Mouse (Mus musculus): ENCODE measurements around the gene Nmrk2.

Gene Nmrk2

GRCm38 (mm10) chr10:81161602-81162317, 40.1 kb downstream of the Nmrk2 start:
- DNase-seq = peak; percentile 83 to 89

DNA sequence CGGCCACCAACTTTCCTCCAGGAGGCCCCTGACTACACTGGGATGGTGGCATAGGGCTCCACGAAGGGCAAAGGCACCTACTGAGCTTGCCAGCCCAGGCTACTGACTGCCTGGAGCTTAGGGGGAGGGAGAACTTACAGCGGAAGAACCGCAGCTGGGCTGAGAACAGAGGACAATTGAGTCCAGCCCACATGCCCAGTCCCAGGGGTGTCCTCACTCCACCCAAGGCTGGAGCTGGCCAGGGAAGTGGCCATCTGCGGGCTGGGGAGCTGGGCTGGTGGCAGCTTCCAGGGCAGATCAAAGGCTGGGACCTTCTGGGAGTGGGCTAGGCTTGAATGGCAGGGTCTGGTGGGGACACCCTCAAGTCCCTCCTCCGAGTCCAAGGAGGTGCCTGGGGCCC, 47.1 kb downstream of the Nmrk2 start:
- no peak for DNase-seq

GRCm38 (mm10) chr10:81154313-81154712, 47.5 kb downstream of the Nmrk2 start:
- DNase-seq = no peak

- DNase-seq = no peak
These were observed 49.2 kb downstream of the Nmrk2 start for GRCm38 (mm10) chr10:81152609-81153008.

- DNase-seq = no peak
These were observed 50.6 kb downstream of the Nmrk2 start for GRCm38 (mm10) chr10:81151261-81151660.
